Mouse (Mus musculus) erythroblast, embryonic 14.5 days (primary cell): ENCODE measurements around the gene Smtn.

ENCODE experiments used
- GATA1 ChIP-seq: IDR thresholded peaks from 2 replicates; pipeline ENCODE4 v1.6.1; 2012; ENCODE audit warnings: low read length, inconsistent platforms, mixed read lengths
- TAL1 ChIP-seq: IDR thresholded peaks from 3 replicates; pipeline ENCODE4 v1.6.1; 2012; ENCODE audit warnings: low read length, inconsistent platforms, mixed read lengths

DNA sequence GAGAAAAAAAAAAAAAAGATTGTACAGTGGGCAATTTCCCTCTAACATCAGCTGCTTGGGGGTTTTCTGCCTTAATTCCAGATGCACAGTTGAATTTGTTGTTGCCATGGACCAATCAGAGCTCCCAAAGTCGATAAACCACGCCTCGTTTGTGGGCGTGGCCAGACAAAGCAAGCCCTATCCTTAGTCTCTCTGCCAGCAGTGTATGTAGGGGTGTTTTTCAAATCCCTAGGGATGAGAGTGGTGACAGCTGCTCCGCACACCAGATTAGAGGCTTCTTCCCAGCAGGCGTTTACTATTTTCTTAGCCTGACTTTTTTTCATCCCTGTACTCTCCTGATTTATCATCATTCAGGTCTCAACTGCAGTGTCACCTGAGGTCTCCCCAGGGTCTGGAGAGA is 7.6 kb upstream of the Smtn start:
- TF ChIP-seq GATA1 (no peak), TAL1 (no peak)
